Mouse (Mus musculus) left cerebral cortex, postnatal 4 days (tissue): ENCODE results near the gene Sgip1. TPM values are rescaled to one million over a fixed set of nuclear protein-coding genes. Genes with fewer than 3 reads are reported as not detected.

Experiments used
- DNase-seq: peaks from one replicate; pipeline ENCODE4 v3.0.0-alpha.2; 2022
- intact Hi-C: fragments of 180-260 bp; cut with DNase I; formaldehyde crosslinking; loops from one replicate; pipeline ENCODE4 v1.15.1; 2025
- total RNA-seq, 2 experiments: library from RNA; stranded (reverse); gene quantifications; 2 replicates each; pipeline ENCODE4 v1.2.3; 2021

Sgip1 gene
- total RNA-seq, 2 experiments from 2014 or later = 205 to 209 TPM

- DNase-seq = no peak
These were observed 32.7 kb downstream of the Sgip1 start for GRCm38 (mm10) chr4:102773841-102774240.

GRCm38 (mm10) chr4:102774549-102774948 is 33.5 kb downstream of the Sgip1 start:
- no peak for DNase-seq
- intact Hi-C loops = no loop called here

More at GRCm38 (mm10) chr4:102773841-102774240, 32.7 kb downstream of the Sgip1 start:
- intact Hi-C loops = no loop called here

- no peak for DNase-seq
- intact Hi-C loops = no loop called here
These were observed 34.6 kb downstream of the Sgip1 start for GRCm38 (mm10) chr4:102775596-102776270.

- intact Hi-C loops = no loop called here
- DNase-seq = no peak
These were observed 38.8 kb downstream of the Sgip1 start for GRCm38 (mm10) chr4:102779902-102780301.

DNA sequence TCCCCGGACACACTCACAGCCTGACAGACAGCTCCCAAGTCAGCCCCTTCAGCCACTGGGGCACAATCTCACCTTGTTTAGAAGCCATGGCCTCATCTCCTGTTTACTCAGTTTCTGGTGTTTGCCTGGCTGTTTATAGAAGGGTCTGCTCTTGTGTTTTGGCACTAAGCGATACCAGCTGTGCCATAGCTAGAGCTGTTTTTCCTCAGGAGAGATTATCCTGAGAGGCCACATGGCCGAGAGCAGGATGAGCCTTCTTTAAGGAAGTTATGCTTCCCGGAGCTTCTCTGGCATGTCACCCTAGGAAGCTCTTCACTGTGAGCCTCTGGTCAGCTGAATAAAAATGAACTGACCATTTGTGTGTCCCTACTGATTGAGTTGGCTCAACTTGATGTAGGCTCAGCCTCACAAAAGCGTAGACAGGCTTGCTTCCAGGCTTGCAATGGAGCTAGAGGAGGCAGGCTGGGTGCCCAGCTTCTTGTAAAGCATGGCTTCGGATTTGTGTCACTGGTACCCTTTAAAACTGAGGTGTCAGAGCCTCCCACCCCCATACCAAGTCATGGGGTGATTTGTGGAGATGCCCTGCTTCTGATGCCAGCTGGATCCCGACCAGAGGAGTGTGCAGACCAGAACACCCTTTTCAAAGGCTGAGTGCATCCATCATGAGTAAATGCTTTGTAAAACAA is 42.1 kb downstream of the Sgip1 start:
- intact Hi-C loops = no loop called here
- DNase-seq = peak; percentile 74

GRCm38 (mm10) chr4:102785158-102785557 is 44.1 kb downstream of the Sgip1 start:
- intact Hi-C loops = no loop called here

GRCm38 (mm10) chr4:102792100-102792790 is 51.1 kb downstream of the Sgip1 start:
- intact Hi-C loops = no loop called here

More at GRCm38 (mm10) chr4:102785158-102785557, 44.1 kb downstream of the Sgip1 start:
- DNase-seq = no peak

GRCm38 (mm10) chr4:102801471-102801870 is 60.4 kb downstream of the Sgip1 start:
- intact Hi-C loops = no loop called here
- no peak for DNase-seq

More at GRCm38 (mm10) chr4:102792100-102792790, 51.1 kb downstream of the Sgip1 start:
- DNase-seq = no peak

GRCm38 (mm10) chr4:102801936-102802335 is 60.8 kb downstream of the Sgip1 start:
- intact Hi-C loops = no loop called here
- no peak for DNase-seq

- intact Hi-C loops = no loop called here
- no peak for DNase-seq
These were observed 63.5 kb downstream of the Sgip1 start for GRCm38 (mm10) chr4:102804611-102805010.

DNA sequence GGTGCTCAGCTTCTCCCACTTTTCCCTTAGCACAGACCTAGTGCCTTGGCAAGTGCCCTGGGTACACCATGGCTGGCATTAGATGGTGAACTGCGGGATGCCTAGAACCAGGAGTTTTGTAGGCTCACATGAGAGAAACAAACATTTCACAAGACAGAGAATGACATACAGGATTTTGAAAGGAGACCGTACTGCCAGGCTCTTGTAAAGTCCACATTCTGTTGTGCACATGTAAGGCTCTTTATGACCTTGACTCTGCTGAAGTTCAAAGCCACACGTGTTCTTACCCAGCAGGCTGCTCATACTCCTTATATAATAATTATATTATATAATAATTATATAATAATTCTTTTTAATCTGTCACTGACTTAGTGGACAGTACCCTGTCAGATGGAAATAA is 65.9 kb downstream of the Sgip1 start:
- intact Hi-C loops = no loop called here
- DNase-seq = no peak

GRCm38 (mm10) chr4:102808258-102808657 is 67.2 kb downstream of the Sgip1 start:
- intact Hi-C loops = no loop called here
- DNase-seq = no peak

- DNase-seq = no peak
- intact Hi-C loops = no loop called here
These were observed 68.2 kb downstream of the Sgip1 start for GRCm38 (mm10) chr4:102809296-102809695.

DNA sequence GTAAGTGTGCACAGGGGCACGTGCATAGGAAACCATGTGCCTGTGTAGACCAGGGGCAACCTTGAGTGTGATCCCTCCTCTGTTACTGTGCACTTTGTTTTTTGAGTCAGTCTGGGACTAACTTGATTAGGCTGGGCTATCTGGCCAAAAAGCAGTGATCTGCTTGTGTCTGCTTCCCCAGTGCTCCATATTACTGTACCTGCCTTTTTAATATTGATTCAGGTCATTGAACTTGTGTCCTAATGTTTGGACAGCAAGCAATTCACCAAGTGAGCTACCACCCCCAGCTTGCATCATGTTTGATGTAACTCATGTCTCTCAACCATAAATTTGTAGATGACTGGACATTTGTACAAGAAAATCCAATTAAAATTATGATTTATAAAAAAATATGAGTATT is 69.2 kb downstream of the Sgip1 start:
- intact Hi-C loops = no loop called here
- no peak for DNase-seq

DNA sequence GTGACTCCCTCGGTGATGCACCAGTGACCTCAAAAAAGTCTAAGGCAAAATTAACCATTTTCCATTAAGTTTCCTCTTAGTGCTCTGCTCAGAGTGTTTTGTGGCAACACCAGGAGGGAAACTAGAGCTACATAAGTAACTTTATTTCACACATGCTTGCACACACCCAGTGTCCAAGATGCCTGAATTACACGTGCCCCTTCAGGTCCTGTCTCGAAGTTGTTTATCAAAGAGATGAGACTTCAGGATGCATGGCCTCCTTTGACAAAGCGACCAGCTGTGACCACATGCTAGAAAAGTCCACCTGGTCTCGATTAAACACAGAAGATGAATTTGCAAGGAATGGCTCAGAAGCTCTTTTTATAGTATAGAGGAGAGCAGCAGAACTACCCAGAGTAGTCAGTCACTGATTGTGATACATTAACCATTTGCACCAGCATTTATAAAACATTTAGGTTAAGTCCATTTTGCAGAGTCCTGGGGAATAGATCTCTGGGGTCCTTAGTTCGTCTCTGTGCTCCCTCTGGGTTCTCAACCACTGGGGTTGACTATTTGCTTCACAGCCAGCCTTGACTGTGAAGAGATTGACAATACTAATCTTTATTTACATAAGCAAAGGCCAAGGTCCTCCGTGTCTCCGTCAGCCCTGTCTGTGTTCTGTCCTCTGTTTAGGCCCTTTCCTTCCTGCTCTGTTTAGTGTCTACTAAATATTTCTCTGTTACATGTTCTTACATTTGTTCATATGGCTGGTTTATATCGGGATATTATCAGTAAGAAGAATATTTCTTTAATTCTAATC is 70.1 kb downstream of the Sgip1 start:
- intact Hi-C loops = no loop called here
- DNase-seq = no peak

DNA sequence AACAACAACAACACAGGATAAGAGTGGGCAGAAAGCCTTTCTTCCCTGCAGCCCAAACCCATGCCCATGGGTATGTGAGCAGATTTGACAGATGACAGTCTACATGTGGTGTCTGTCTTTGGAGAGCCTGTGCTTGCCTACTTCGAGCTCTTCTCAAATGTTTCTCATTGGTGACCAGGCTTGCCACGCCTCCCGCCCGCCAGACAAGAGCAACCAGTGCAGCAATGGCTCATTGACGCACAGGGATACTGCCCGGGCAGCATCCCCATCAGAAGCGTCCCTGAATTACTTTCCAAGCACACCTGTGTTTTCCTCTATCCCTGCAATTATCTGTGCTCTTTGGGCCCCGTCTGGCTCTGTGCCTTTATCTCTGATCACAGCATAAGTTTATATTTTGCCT is 72.2 kb downstream of the Sgip1 start:
- DNase-seq = no peak
- intact Hi-C loops = no loop called here

DNA sequence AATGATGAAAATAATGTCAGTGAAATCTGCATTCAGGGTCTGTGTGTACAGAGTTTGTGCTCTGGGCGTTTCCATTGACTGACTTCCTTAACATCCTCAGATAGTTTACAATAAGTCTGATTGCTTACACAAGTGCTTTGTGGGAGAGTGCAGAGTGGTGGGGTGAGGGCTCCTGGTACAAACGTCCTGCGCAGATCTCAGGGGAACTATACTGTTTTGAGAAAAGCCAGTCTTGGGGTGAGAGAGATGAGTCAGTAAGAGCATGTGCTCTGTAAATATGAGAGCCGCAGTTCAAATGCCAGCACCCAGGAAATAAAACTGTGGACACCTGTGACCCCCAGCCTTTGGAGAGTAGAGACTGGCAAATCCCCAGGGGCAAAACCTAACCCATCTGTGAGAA is 80.7 kb downstream of the Sgip1 start:
- DNase-seq = no peak
- intact Hi-C loops = no loop called here

GRCm38 (mm10) chr4:102824494-102824893 is 83.4 kb downstream of the Sgip1 start:
- intact Hi-C loops = no loop called here
- no peak for DNase-seq

- no peak for DNase-seq
- intact Hi-C loops = no loop called here
These were observed 85.1 kb downstream of the Sgip1 start for GRCm38 (mm10) chr4:102826159-102826558.

- intact Hi-C loops = no loop called here
These were observed 87.4 kb downstream of the Sgip1 start for GRCm38 (mm10) chr4:102828518-102828917.

GRCm38 (mm10) chr4:102833191-102833590 is 92.1 kb downstream of the Sgip1 start:
- DNase-seq = no peak
- intact Hi-C loops = no loop called here

More at GRCm38 (mm10) chr4:102828518-102828917, 87.4 kb downstream of the Sgip1 start:
- no peak for DNase-seq
